Mouse (Mus musculus): ENCODE data around the gene Ggta1.
"Not testable (repeated sequence)": the region's sequence is repeated elsewhere in the genome, so short reads cannot be mapped to it uniquely, and the experiment has no call there.

Gene Ggta1

GRCm38 (mm10) chr2:35461971-35462787 lies 852 bp downstream of the Ggta1 start:
- in situ Hi-C loops (cut with MboI, MseI): loop anchor here (5.0 kb wide), 1 partner anchor 35 kb away; no protein-coding TSS in a partner anchor

GRCm38 (mm10) chr2:35461131-35461947 lies 1.7 kb downstream of the Ggta1 start:
- in situ Hi-C loops (cut with MboI, MseI): loop anchor here (5.0 kb wide), 1 partner anchor 36 kb away; no protein-coding TSS in a partner anchor

GRCm38 (mm10) chr2:35460378-35460880 lies 2.6 kb downstream of the Ggta1 start:
- in situ Hi-C loops (cut with MboI, MseI): loop anchor here (5.0 kb wide), 1 partner anchor 37 kb away; no protein-coding TSS in a partner anchor

GRCm38 (mm10) chr2:35459316-35459715 lies 3.7 kb downstream of the Ggta1 start:
- in situ Hi-C loops (cut with MboI, MseI): no loop called here

- in situ Hi-C loops (cut with MboI, MseI): no loop called here
Observed at GRCm38 (mm10) chr2:35458421-35458820, 4.6 kb downstream of the Ggta1 start.

- in situ Hi-C loops (cut with MboI, MseI): no loop called here
Observed at GRCm38 (mm10) chr2:35453736-35454135, 9.3 kb downstream of the Ggta1 start.

- in situ Hi-C loops (cut with MboI, MseI): not testable (repeated sequence)
Observed at GRCm38 (mm10) chr2:35452695-35453094, 10.3 kb downstream of the Ggta1 start.

- in situ Hi-C loops (cut with MboI, MseI): no loop called here
Observed at GRCm38 (mm10) chr2:35451484-35452050, 11.5 kb downstream of the Ggta1 start.

- in situ Hi-C loops (cut with MboI, MseI): no loop called here
Observed at GRCm38 (mm10) chr2:35450856-35451255, 12.2 kb downstream of the Ggta1 start.

GRCm38 (mm10) chr2:35449687-35450622 lies 13.1 kb downstream of the Ggta1 start:
- in situ Hi-C loops (cut with MboI, MseI): no loop called here

- in situ Hi-C loops (cut with MboI, MseI): no loop called here
Observed at GRCm38 (mm10) chr2:35448914-35449670, 13.9 kb downstream of the Ggta1 start.

GRCm38 (mm10) chr2:35448215-35448913 lies 14.7 kb downstream of the Ggta1 start:
- in situ Hi-C loops (cut with MboI, MseI): no loop called here

GRCm38 (mm10) chr2:35447453-35447852 lies 15.6 kb downstream of the Ggta1 start:
- in situ Hi-C loops (cut with MboI, MseI): no loop called here

- in situ Hi-C loops (cut with MboI, MseI): no loop called here
Observed at GRCm38 (mm10) chr2:35446798-35447197, 16.2 kb downstream of the Ggta1 start.

- in situ Hi-C loops (cut with MboI, MseI): no loop called here
Observed at GRCm38 (mm10) chr2:35446300-35446699, 16.7 kb downstream of the Ggta1 start.

- in situ Hi-C loops (cut with MboI, MseI): no loop called here
Observed at GRCm38 (mm10) chr2:35445610-35446009, 17.4 kb downstream of the Ggta1 start.

- in situ Hi-C loops (cut with MboI, MseI): no loop called here
Observed at GRCm38 (mm10) chr2:35444764-35445262, 18.2 kb downstream of the Ggta1 start.

GRCm38 (mm10) chr2:35443981-35444763 lies 18.9 kb downstream of the Ggta1 start:
- in situ Hi-C loops (cut with MboI, MseI): no loop called here
